Mouse (Mus musculus): Measurements from ENCODE around the gene Sytl4. TPM values are rescaled to one million over a fixed set of nuclear protein-coding genes. Genes with fewer than 3 reads are reported as not detected.

The Sytl4 gene
- polyA plus RNA-seq (2014; fragmentation: Nextera tagmentation; extraction: Ambion mirVana): 1.5 and 1.8 TPM in 2 replicates

- H3K4me1 ChIP-seq (ENCODE audit: control insufficient read depth, insufficient read depth, low read length): no peaks in the 10 kb centered on the region
- H3K4me3 ChIP-seq (ENCODE audit: low read depth, low read length): peak within 1 kb of the TSS; percentile 29
- DNase-seq (ENCODE audit: low spot score, missing footprints) (peak; percentile 86), ATAC-seq (ENCODE audit: low FRiP score) (peak; percentile 59; the same call in 1 of the 2 replicates)
- H3K27ac ChIP-seq (ENCODE audit: low read depth, low read length): no peak within 1 kb of the TSS
- no peak within 1 kb of the TSS for H3K9ac ChIP-seq (ENCODE audit: low read length)
- peak within 1 kb of the TSS; percentile 56 for H3K4me2 ChIP-seq
- no peaks in the 10 kb centered on the region for H3K9me3 ChIP-seq (ENCODE audit: control insufficient read depth, low read length)
- H3K27me3 ChIP-seq (ENCODE audit: control insufficient read depth, insufficient read depth, low read length): peaks cover 4% of the 10 kb centered on the region; the same call in 1 of the 2 replicates
- H3K36me3 ChIP-seq (ENCODE audit: control insufficient read depth, insufficient read depth, low read length): no peaks in the 10 kb centered on the region
- WGBS: 18% methylated on average over 29 of the region's 29 CpGs
These were observed at the start of gene Sytl4 for GRCm38 (mm10) chrX:133981231-133982002. Gene Sytl4, minus strand, starts transcription at chrX:133981812.

DNA sequence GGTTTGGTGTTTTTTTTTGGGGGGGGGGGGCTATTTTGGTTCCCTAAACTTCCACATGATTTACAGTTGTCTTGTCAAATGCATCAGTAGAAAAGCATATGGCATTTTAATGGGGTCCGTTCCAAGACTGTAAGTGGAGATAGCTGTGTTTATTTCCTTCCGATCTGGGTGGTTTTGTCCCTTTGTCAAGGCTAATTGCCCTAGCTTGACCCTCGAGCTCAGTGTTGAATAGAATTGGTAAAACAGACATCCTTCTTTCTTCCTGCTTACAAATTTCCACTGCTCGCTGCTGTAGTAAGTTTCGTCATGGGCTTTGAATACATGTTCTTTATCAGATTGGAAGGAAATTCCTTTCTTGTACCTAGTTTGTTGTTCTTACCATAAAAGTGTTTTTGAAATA, 39.1 kb upstream of the Sytl4 start:
- Histone ChIP-seq H3K9ac (ENCODE audit: low read length) (no peak overlapping the region), H3K4me3 (ENCODE audit: low read depth, low read length) (no peak overlapping the region), H3K36me3 (ENCODE audit: control insufficient read depth, insufficient read depth, low read length) (no peaks in the 10 kb centered on the region), H3K4me1 (ENCODE audit: control insufficient read depth, insufficient read depth, low read length) (no peaks in the 10 kb centered on the region), H3K4me2 (no peak overlapping the region), H3K27ac (ENCODE audit: low read depth, low read length) (no peak overlapping the region), H3K27me3 (ENCODE audit: control insufficient read depth, insufficient read depth, low read length) (no peaks in the 10 kb centered on the region), H3K9me3 (ENCODE audit: control insufficient read depth, low read length) (no peaks in the 10 kb centered on the region)
- WGBS: 60% methylated on average over 5 of the region's 5 CpGs
- DNase-seq (ENCODE audit: low spot score, missing footprints): no peak
- ATAC-seq (ENCODE audit: low FRiP score): no peak

GRCm38 (mm10) chrX:134019005-134019404, 37.4 kb upstream of the Sytl4 start:
- Histone ChIP-seq H3K9me3 (ENCODE audit: control insufficient read depth, low read length) (no peaks in the 10 kb centered on the region), H3K9ac (ENCODE audit: low read length) (no peak overlapping the region), H3K27ac (ENCODE audit: low read depth, low read length) (no peak overlapping the region), H3K4me2 (no peak overlapping the region), H3K4me3 (ENCODE audit: low read depth, low read length) (no peak overlapping the region), H3K36me3 (ENCODE audit: control insufficient read depth, insufficient read depth, low read length) (no peaks in the 10 kb centered on the region), H3K27me3 (ENCODE audit: control insufficient read depth, insufficient read depth, low read length) (no peaks in the 10 kb centered on the region), H3K4me1 (ENCODE audit: control insufficient read depth, insufficient read depth, low read length) (no peaks in the 10 kb centered on the region)
- DNase-seq (ENCODE audit: low spot score, missing footprints) (peak; percentile 90), ATAC-seq (ENCODE audit: low FRiP score) (peak; percentile 73; the same call in 1 of the 2 replicates)
- WGBS: 17% methylated on average over 9 of the region's 9 CpGs

DNA sequence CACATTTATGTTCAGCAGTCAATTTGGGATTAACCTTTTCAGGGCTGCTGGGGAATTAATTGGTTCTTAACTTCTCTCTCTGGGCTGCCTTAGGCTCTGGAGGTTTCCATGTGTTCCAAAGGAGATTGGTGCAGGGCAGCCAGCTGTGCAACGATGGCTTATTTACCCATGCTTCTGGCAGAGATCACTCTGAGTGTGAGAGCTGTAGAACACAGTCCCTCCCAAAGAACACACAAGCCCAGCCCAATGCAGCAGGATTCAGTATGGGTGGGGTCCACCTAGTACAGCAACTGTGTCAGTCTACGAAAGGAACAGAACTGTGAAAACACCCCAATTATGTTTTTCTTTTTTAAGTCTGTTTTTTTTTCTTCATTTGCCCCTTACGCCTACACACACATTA, 14.3 kb upstream of the Sytl4 start:
- H3K9ac ChIP-seq (ENCODE audit: low read length): no peak overlapping the region
- H3K4me3 ChIP-seq (ENCODE audit: low read depth, low read length): no peak overlapping the region
- ATAC-seq (ENCODE audit: low FRiP score) (no peak), DNase-seq (ENCODE audit: low spot score, missing footprints) (no peak)
- WGBS: 59% methylated on average over 3 of the region's 3 CpGs
- H3K4me1 ChIP-seq (ENCODE audit: control insufficient read depth, insufficient read depth, low read length): no peaks in the 10 kb centered on the region
- no peak overlapping the region for H3K4me2 ChIP-seq
- no peaks in the 10 kb centered on the region for H3K9me3 ChIP-seq (ENCODE audit: control insufficient read depth, low read length)
- no peaks in the 10 kb centered on the region for H3K27me3 ChIP-seq (ENCODE audit: control insufficient read depth, insufficient read depth, low read length)
- H3K27ac ChIP-seq (ENCODE audit: low read depth, low read length): no peak overlapping the region
- no peaks in the 10 kb centered on the region for H3K36me3 ChIP-seq (ENCODE audit: control insufficient read depth, insufficient read depth, low read length)

GRCm38 (mm10) chrX:133964615-133965014, 17.0 kb downstream of the Sytl4 start:
- Histone ChIP-seq H3K27me3 (ENCODE audit: control insufficient read depth, insufficient read depth, low read length) (0 out of 2 replicates have a peak, but pooled peaks cover 6% of the 10 kb centered on the region), H3K4me3 (ENCODE audit: low read depth, low read length) (no peak overlapping the region), H3K4me1 (ENCODE audit: control insufficient read depth, insufficient read depth, low read length) (no peaks in the 10 kb centered on the region), H3K36me3 (ENCODE audit: control insufficient read depth, insufficient read depth, low read length) (no peaks in the 10 kb centered on the region), H3K4me2 (no peak overlapping the region), H3K27ac (ENCODE audit: low read depth, low read length) (no peak overlapping the region), H3K9me3 (ENCODE audit: control insufficient read depth, low read length) (no peaks in the 10 kb centered on the region), H3K9ac (ENCODE audit: low read length) (no peak overlapping the region)
- DNase-seq (ENCODE audit: low spot score, missing footprints) (no peak), ATAC-seq (ENCODE audit: low FRiP score) (no peak)
- WGBS: 76% methylated on average over 2 of the region's 2 CpGs

DNA sequence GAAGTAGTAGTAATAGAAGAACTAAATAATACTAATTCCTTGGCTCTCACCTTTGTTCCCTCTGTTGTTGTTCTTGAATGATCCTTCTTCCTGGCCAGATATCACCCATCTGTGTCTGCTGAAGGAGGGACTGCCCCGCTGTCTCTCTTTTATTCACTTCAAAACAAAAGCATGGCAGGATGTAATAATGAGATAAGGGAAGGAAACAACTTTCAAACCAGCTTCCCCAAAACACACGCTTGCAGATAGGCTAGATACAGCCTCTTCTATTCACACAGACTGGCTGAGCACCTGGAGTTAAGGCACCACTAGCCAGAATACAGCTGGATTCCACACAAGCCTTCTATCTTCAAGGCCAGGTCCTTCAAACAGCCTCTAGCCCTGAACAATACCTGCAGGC, 21.0 kb downstream of the Sytl4 start:
- no peaks in the 10 kb centered on the region for H3K4me1 ChIP-seq (ENCODE audit: control insufficient read depth, insufficient read depth, low read length)
- no peaks in the 10 kb centered on the region for H3K9me3 ChIP-seq (ENCODE audit: control insufficient read depth, low read length)
- H3K27me3 ChIP-seq (ENCODE audit: control insufficient read depth, insufficient read depth, low read length): 0 out of 2 replicates have a peak, but pooled peaks cover 4% of the 10 kb centered on the region
- H3K9ac ChIP-seq (ENCODE audit: low read length): no peak overlapping the region
- 69% methylated on average over 2 of the region's 2 CpGs for WGBS
- H3K27ac ChIP-seq (ENCODE audit: low read depth, low read length): no peak overlapping the region
- H3K4me3 ChIP-seq (ENCODE audit: low read depth, low read length): no peak overlapping the region
- H3K36me3 ChIP-seq (ENCODE audit: control insufficient read depth, insufficient read depth, low read length): no peaks in the 10 kb centered on the region
- no peak overlapping the region for H3K4me2 ChIP-seq
- ATAC-seq (ENCODE audit: low FRiP score) (no peak), DNase-seq (ENCODE audit: low spot score, missing footprints) (no peak)

DNA sequence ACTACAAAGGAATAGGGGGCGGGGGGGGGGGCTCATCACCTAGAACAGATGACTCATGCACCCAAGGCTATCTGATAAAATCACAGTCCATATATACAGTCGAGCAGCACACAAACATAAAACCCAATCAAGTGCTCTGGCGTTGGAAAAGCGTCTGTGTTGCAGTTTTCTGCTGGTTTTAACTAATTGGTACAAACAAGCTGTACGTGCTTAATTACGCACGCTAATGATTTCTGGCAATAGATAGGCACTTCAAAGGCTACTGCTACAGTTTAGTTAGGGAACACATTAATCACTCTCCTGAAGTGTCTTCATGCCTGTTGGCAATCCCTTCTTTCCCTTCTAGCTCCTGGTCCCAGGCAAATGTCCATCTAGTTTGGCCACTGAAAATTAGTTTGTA, 27.0 kb downstream of the Sytl4 start:
- 88% methylated on average over 7 of the region's 7 CpGs for WGBS
- DNase-seq (ENCODE audit: low spot score, missing footprints): no peak
- no peak for ATAC-seq (ENCODE audit: low FRiP score)

DNA sequence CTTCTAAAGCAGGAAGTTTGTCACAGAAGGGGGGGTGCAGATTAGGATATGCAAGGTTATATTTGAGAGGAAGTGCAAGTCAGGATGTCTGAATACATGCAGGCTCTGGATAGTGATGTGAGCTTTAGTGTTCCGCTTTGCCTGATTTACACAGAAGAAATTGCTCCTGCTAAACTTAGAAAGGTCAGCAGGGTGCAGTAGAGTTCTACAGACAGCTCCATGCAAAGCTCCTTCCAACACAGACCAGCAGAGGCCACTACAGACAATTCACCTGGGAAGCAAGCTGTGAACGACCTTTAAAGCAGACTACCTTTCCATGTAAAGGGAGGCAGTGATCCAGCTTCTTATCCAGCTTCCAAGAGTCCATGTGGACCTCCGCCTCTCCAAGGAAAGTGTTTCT, 34.2 kb downstream of the Sytl4 start:
- H3K4me3 ChIP-seq (ENCODE audit: low read depth, low read length): no peak overlapping the region
- H3K9ac ChIP-seq (ENCODE audit: low read length): no peak overlapping the region
- no peaks in the 10 kb centered on the region for H3K36me3 ChIP-seq (ENCODE audit: control insufficient read depth, insufficient read depth, low read length)
- H3K4me2 ChIP-seq: no peak overlapping the region
- DNase-seq (ENCODE audit: low spot score, missing footprints) (peak; percentile 91), ATAC-seq (ENCODE audit: low FRiP score) (peak; percentile 70; the same call in 1 of the 2 replicates)
- H3K9me3 ChIP-seq (ENCODE audit: control insufficient read depth, low read length): no peaks in the 10 kb centered on the region
- H3K27ac ChIP-seq (ENCODE audit: low read depth, low read length): no peak overlapping the region
- H3K4me1 ChIP-seq (ENCODE audit: control insufficient read depth, insufficient read depth, low read length): no peaks in the 10 kb centered on the region
- 40% methylated on average over 3 of the region's 3 CpGs for WGBS
- no peaks in the 10 kb centered on the region; the same call in 1 of the 2 replicates for H3K27me3 ChIP-seq (ENCODE audit: control insufficient read depth, insufficient read depth, low read length)

More for the DNA sequence above, 27.0 kb downstream of the Sytl4 start:
- Histone ChIP-seq H3K36me3 (ENCODE audit: control insufficient read depth, insufficient read depth, low read length) (no peaks in the 10 kb centered on the region), H3K9me3 (ENCODE audit: control insufficient read depth, low read length) (no peaks in the 10 kb centered on the region), H3K27me3 (ENCODE audit: control insufficient read depth, insufficient read depth, low read length) (no peaks in the 10 kb centered on the region), H3K4me1 (ENCODE audit: control insufficient read depth, insufficient read depth, low read length) (no peaks in the 10 kb centered on the region), H3K9ac (ENCODE audit: low read length) (no peak overlapping the region), H3K4me3 (ENCODE audit: low read depth, low read length) (no peak overlapping the region), H3K4me2 (no peak overlapping the region), H3K27ac (ENCODE audit: low read depth, low read length) (no peak overlapping the region)

DNA sequence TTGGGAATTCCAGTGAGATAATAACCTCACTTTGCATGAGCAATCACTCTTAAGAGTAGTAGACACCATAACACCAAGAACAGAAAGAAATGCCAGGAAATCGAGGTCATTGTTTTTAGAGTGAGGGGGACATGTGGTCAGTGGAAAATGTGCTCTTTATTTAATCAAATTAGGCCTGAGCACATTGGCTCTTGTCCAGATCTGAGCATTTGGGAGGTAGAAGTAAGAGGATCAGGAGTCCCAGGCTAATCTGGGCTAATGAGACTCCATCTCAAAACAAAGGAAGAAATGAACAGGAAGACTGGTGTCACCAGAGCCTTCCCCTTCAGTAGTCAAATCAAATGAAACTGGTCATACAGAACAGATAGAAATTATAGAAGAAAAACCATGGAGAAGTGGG, 42.1 kb downstream of the Sytl4 start:
- Histone ChIP-seq H3K4me2 (no peak overlapping the region), H3K4me3 (ENCODE audit: low read depth, low read length) (no peak overlapping the region), H3K27me3 (ENCODE audit: control insufficient read depth, insufficient read depth, low read length) (peaks cover 2% of the 10 kb centered on the region; the same call in 1 of the 2 replicates), H3K27ac (ENCODE audit: low read depth, low read length) (no peak overlapping the region), H3K9ac (ENCODE audit: low read length) (no peak overlapping the region), H3K36me3 (ENCODE audit: control insufficient read depth, insufficient read depth, low read length) (no peaks in the 10 kb centered on the region), H3K4me1 (ENCODE audit: control insufficient read depth, insufficient read depth, low read length) (no peaks in the 10 kb centered on the region), H3K9me3 (ENCODE audit: control insufficient read depth, low read length) (no peaks in the 10 kb centered on the region)
- ATAC-seq (ENCODE audit: low FRiP score) (no peak), DNase-seq (ENCODE audit: low spot score, missing footprints) (no peak)
- whole genome bisulfite sequencing: 54% methylated on average over 1 of the region's 1 CpGs
